Mouse (Mus musculus) lung, postnatal 0 days (tissue): Measurements from ENCODE around the gene Dcun1d3.

Experiments used
- CTCF ChIP-seq: IDR thresholded peaks from 2 replicates; pipeline ENCODE4 v1.5.1; 2016; ENCODE audit warnings: antibody characterized with exemption, mild to moderate bottlenecking
- EP300 ChIP-seq: IDR thresholded peaks from 2 replicates; pipeline ENCODE4 v1.6.1; 2016; ENCODE audit warnings: antibody characterized with exemption, mild to moderate bottlenecking, control low read depth

DNA sequence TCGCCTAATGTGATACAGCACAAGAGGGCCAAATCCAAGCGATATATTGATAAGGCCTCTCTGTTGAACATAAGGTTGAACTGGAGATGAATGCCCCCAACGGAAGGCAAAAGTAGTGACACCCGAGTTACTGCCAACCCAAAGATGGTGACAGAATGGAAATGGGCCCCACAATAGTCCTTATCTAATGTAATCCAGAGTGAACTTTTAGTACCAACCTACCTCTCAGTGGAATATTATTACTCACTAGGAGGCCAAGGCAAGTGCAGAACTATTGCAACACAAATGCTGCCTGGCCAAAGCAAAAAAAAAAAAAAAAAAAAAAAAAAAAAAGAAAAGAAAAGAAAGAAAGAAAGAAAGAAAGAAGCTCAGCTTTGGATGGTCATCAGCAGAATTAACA is 3.4 kb downstream of the Dcun1d3 start:
- no peak for TF ChIP-seq CTCF
- TF ChIP-seq EP300, result no peak
